Mouse (Mus musculus) kidney, postnatal 0 days (tissue): ENCODE measurements around the gene Gm26657. TPM values are rescaled to one million over a fixed set of nuclear protein-coding genes. Genes with fewer than 3 reads are reported as not detected.
A peak's percentile ranks its signal among the peaks of the same experiment; 100 is the strongest.

Source experiments
- ATAC-seq: fragments of 200-750 bp; cut with Nextera tagmentation; replicated peaks from 2 replicates; pipeline ENCODE4 v1.8.0; 2017; ENCODE audit warnings: low read depth, moderate number of reproducible peaks, moderate TSS enrichment, moderate library complexity; ENCODE audit not compliant: low FRiP score
- DNase-seq: peaks from one replicate; pipeline ENCODE4 v3.0.0-alpha.2; 2016; ENCODE audit warnings: low spot score
- H3K27ac ChIP-seq: fragments of 300-500 bp; sonication (generic); 2 replicates; pipeline ENCODE4 v1.5.1; 2014; ENCODE audit warnings: mild to moderate bottlenecking
- H3K27me3 ChIP-seq: fragments of 300-500 bp; sonication (generic); 2 replicates; pipeline ENCODE4 v1.6.1; 2014; ENCODE audit warnings: low read length, mixed read lengths; ENCODE audit not compliant: insufficient read depth
- H3K36me3 ChIP-seq: fragments of 300-500 bp; sonication (generic); 2 replicates; pipeline ENCODE4 v1.6.1; 2014; ENCODE audit warnings: low read length, mixed read lengths; ENCODE audit not compliant: insufficient read depth
- H3K4me1 ChIP-seq: fragments of 300-500 bp; sonication (generic); replicated peaks from 2 replicates; pipeline ENCODE4 v1.6.1; 2014; ENCODE audit warnings: antibody characterized with exemption, low read length, mixed read lengths; ENCODE audit not compliant: insufficient read depth
- H3K4me2 ChIP-seq: fragments of 300-500 bp; sonication (generic); 2 replicates; pipeline ENCODE4 v1.6.1; 2014; ENCODE audit warnings: mild to moderate bottlenecking, low read length, moderate library complexity, mixed read lengths
- H3K4me3 ChIP-seq: fragments of 300-500 bp; sonication (generic); replicated peaks from 2 replicates; pipeline ENCODE4 v1.5.1; 2014; ENCODE audit warnings: low read depth, low read length
- H3K9ac ChIP-seq: fragments of 300-500 bp; sonication (generic); 2 replicates; pipeline ENCODE4 v1.6.1; 2014; ENCODE audit warnings: low read depth, low read length
- H3K9me3 ChIP-seq: fragments of 300-500 bp; sonication (generic); replicated peaks from 2 replicates; pipeline ENCODE4 v1.6.1; 2016; ENCODE audit warnings: low read length, inconsistent platforms, mixed read lengths
- CTCF ChIP-seq: IDR thresholded peaks from 2 replicates; pipeline ENCODE4 v1.5.1; 2016; ENCODE audit warnings: antibody characterized with exemption, low read depth, mild to moderate bottlenecking, moderate library complexity
- WGBS: fragments of 180-500 bp; shearing (Covaris S2); extraction: QIAGEN DNeasy Blood & Tissue Kit; methylation state at CpG from one replicate; pipeline ENCODE4 v1.1.7; 2014; 5-methylcytosine and 5-hydroxymethylcytosine counted together
- polyA plus RNA-seq: library from polyadenylated mRNA; unstranded; fragments of >200 nt; fragmentation: Nextera tagmentation; extraction: Ambion mirVana; gene quantifications from 2 replicates; pipeline ENCODE4 v1.2.1, GENCODE M21; 2015

The Gm26657 gene
- polyA plus RNA-seq, 1 experiment from 2014 or later = not detected

DNA sequence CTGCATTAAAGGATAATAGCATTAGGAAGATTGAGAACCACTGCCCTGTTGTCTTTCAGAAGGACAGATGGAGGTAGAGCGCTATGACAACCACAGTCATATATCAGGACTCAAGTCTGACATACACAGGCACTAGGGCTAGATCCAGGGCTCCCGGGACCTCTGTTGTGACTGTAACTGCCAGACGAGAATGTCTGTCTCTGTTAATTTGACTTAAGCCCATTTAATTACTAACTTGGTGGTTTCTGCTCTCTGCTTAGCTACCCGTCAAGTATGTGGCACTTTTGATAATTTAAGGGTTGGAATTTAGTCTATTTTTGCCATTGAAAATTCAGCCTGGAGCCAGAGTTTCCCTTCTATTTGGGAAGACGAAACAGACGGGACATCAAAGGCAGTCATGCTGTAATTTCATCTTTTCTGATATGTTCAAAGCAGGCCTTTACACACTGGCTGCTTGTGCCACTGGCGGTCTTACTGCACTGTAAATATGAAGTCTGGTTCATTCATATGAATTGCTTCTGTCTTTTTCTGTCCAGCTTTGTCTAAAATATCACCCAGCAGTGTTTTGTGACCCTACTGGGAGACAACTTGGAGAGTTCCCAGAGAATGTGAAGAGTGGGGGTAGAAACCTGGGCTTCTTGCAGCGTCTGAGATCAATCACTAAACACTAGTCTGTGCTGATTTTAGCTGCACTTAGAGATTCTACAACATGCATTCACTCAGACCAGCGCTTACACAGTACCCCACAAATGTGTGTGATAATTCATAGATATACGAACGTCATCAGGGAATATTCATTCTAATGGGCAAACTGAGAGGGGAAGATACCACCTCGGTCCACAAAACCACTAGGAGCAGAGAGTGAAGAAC lies 21.1 kb upstream of the Gm26657 start:
- Histone ChIP-seq H3K36me3 (no peaks in the 10 kb centered on the region), H3K27me3 (no peaks in the 10 kb centered on the region), H3K4me3 (no peak overlapping the region), H3K4me1 (no peaks in the 10 kb centered on the region), H3K27ac (no peak overlapping the region), H3K9me3 (no peaks in the 10 kb centered on the region), H3K9ac (no peak overlapping the region), H3K4me2 (no peak overlapping the region)
- ATAC-seq (no peak), DNase-seq (no peak)
- TF ChIP-seq CTCF = no peak
- 57% methylated on average over 12 of the region's 12 CpGs for WGBS

DNA sequence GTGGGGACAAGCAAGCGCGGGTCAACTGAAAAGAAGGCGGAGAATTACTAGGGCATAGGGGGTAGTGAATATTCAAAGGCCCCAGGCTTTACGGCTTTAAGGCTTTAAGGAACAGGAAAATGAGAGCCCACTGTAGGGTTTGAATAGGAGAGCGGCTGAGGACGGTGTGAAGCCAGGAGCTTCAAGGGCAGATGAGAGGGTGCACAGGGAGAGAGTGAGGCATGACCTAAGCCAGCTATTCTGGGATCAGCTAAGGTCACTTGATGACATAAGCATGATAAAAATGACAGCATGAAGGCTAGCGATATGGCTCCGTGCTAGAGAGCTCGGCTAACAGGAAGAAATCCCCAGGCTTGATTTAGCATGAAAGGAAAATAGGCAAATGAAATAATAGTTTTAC lies 20.4 kb upstream of the Gm26657 start:
- no peak overlapping the region for H3K4me2 ChIP-seq
- H3K4me3 ChIP-seq = no peak overlapping the region
- H3K9me3 ChIP-seq = no peaks in the 10 kb centered on the region
- no peak overlapping the region for H3K27ac ChIP-seq
- ATAC-seq (no peak), DNase-seq (no peak)
- 64% methylated on average over 9 of the region's 9 CpGs for WGBS
- no peak overlapping the region for H3K9ac ChIP-seq
- no peak for TF ChIP-seq CTCF
- no peaks in the 10 kb centered on the region for H3K27me3 ChIP-seq
- no peaks in the 10 kb centered on the region for H3K4me1 ChIP-seq
- H3K36me3 ChIP-seq = no peaks in the 10 kb centered on the region

DNA sequence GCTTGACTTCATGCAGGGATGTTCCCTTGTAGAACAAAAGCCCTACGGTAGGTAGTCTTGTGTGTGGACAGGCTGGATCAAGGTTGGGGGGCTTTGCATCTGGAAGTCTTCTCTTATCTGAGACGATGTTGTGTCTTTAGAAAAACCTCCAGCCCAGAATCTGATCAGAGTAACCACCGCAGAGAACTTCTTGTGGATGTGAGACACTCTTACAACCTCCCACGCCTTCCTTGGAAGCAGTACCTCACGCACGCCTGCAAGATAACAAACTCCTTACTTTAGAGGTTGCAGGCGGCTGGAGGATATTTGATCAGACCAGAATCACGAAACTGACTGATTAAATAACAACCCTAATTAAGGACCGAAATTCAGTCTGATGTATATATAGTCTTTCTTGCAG lies 19.5 kb upstream of the Gm26657 start:
- no peak overlapping the region for H3K9ac ChIP-seq
- H3K4me3 ChIP-seq = no peak overlapping the region
- H3K27ac ChIP-seq = no peak overlapping the region
- 43% methylated on average over 9 of the region's 9 CpGs for WGBS
- H3K9me3 ChIP-seq = no peaks in the 10 kb centered on the region
- H3K36me3 ChIP-seq = no peaks in the 10 kb centered on the region
- H3K4me1 ChIP-seq = no peaks in the 10 kb centered on the region
- TF ChIP-seq CTCF = no peak
- ATAC-seq (no peak), DNase-seq (no peak)
- H3K4me2 ChIP-seq = no peak overlapping the region
- H3K27me3 ChIP-seq = no peaks in the 10 kb centered on the region

GRCm38 (mm10) chr4:56721469-56721868 lies 18.4 kb upstream of the Gm26657 start:
- DNase-seq = peak; percentile 44
- Histone ChIP-seq H3K27me3 (no peaks in the 10 kb centered on the region), H3K4me2 (no peak overlapping the region), H3K9me3 (no peaks in the 10 kb centered on the region), H3K4me3 (no peak overlapping the region), H3K9ac (no peak overlapping the region), H3K4me1 (no peaks in the 10 kb centered on the region), H3K36me3 (no peaks in the 10 kb centered on the region), H3K27ac (no peak overlapping the region)
- peak; percentile 73 for TF ChIP-seq CTCF
- WGBS = 23% methylated on average over 3 of the region's 3 CpGs
- no peak for ATAC-seq

DNA sequence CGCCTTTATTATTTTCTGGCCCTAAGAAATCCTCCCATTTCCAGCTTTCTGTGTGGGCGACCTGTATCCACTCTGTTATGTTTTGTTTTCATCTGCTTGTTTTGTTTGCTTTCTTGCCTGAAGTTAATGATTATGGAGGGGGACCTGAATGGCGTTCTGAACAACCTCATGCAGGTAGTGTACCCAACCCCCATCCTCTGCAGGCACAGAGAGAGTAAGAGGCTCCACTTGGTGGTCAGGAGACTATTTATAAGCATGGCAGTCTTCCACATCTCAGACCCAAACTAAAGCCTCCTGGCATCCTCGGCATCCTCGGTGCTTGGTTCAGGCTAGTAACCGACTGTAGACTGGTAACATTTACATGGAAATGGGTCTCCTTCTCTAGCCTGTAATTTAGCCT lies 17.5 kb upstream of the Gm26657 start:
- H3K36me3 ChIP-seq = no peaks in the 10 kb centered on the region
- ATAC-seq (no peak), DNase-seq (no peak)
- no peak for TF ChIP-seq CTCF
- no peak overlapping the region for H3K4me3 ChIP-seq
- H3K9ac ChIP-seq = no peak overlapping the region
- WGBS = 48% methylated on average over 6 of the region's 6 CpGs
- H3K27me3 ChIP-seq = no peaks in the 10 kb centered on the region
- H3K4me2 ChIP-seq = no peak overlapping the region
- no peaks in the 10 kb centered on the region for H3K9me3 ChIP-seq
- H3K27ac ChIP-seq = no peak overlapping the region
- no peaks in the 10 kb centered on the region for H3K4me1 ChIP-seq

- Histone ChIP-seq H3K4me1 (no peaks in the 10 kb centered on the region), H3K36me3 (no peaks in the 10 kb centered on the region), H3K4me2 (no peak overlapping the region), H3K27ac (no peak overlapping the region), H3K9ac (no peak overlapping the region), H3K9me3 (no peaks in the 10 kb centered on the region), H3K27me3 (no peaks in the 10 kb centered on the region), H3K4me3 (no peak overlapping the region)
- no peak for DNase-seq
- 85% methylated on average over 6 of the region's 6 CpGs for WGBS
- ATAC-seq = no peak
- no peak for TF ChIP-seq CTCF
Measured at GRCm38 (mm10) chr4:56723237-56723636, 16.6 kb upstream of the Gm26657 start.
